Mouse (Mus musculus) E14TG2a.4 (cell line): Measurements from ENCODE around the gene Bola2.
A peak's percentile ranks its signal among the peaks of the same experiment; 100 is the strongest.
"Not testable (repeated sequence)": the region's sequence is repeated elsewhere in the genome, so short reads cannot be mapped to it uniquely, and the experiment has no call there.

Experiments used
- H3K27me3 ChIP-seq: 2 replicates; pipeline ENCODE4 v1.6.1; 2014; ENCODE audit warnings: low read length, control low read depth; ENCODE audit not compliant: insufficient read depth
- H3K36me3 ChIP-seq: 2 replicates; pipeline ENCODE4 v1.6.1; 2014; ENCODE audit warnings: low read length, control low read depth; ENCODE audit not compliant: insufficient read depth
- H3K4me1 ChIP-seq: replicated peaks from 2 replicates; pipeline ENCODE4 v1.6.1; 2014; ENCODE audit warnings: low read depth, low read length, control low read depth
- H3K4me3 ChIP-seq: replicated peaks from 2 replicates; pipeline ENCODE4 v1.5.1; 2014; ENCODE audit warnings: mild to moderate bottlenecking, low read length
- H3K9me3 ChIP-seq: 2 replicates; pipeline ENCODE4 v1.6.1; 2014; ENCODE audit warnings: low read length, control low read depth
- CTCF ChIP-seq: conservative IDR thresholded peaks from 2 replicates; pipeline ENCODE4 v1.5.1; 2014; ENCODE audit warnings: low read length
- NANOG ChIP-seq: IDR thresholded peaks from 2 replicates; pipeline ENCODE4 v1.6.1; 2014; ENCODE audit warnings: borderline replicate concordance, low read length, mixed read lengths
- POU5F1 ChIP-seq: IDR thresholded peaks from 2 replicates; pipeline ENCODE4 v1.6.1; 2014; ENCODE audit warnings: low read length, borderline replicate concordance

Gene Bola2

GRCm38 (mm10) chr7:126725077-126725476 lies 29.9 kb downstream of the Bola2 start:
- H3K27me3 ChIP-seq = no peaks in the 10 kb centered on the region
- peaks cover 26% of the 10 kb centered on the region for H3K9me3 ChIP-seq
- H3K4me1 ChIP-seq = no peaks in the 10 kb centered on the region
- H3K4me3 ChIP-seq = no peak overlapping the region
- no peaks in the 10 kb centered on the region for H3K36me3 ChIP-seq
- TF ChIP-seq CTCF (no peak), NANOG (no peak), POU5F1 (no peak)

GRCm38 (mm10) chr7:126725667-126726066 lies 30.5 kb downstream of the Bola2 start:
- TF ChIP-seq NANOG (no peak), POU5F1 (no peak), CTCF (no peak)
- Histone ChIP-seq H3K9me3 (peaks cover 26% of the 10 kb centered on the region), H3K4me1 (no peaks in the 10 kb centered on the region), H3K36me3 (no peaks in the 10 kb centered on the region), H3K4me3 (no peak overlapping the region), H3K27me3 (no peaks in the 10 kb centered on the region)

GRCm38 (mm10) chr7:126730256-126730789 lies 35.1 kb downstream of the Bola2 start:
- H3K4me3 ChIP-seq, H3K9me3 ChIP-seq, H3K27me3 ChIP-seq, H3K36me3 ChIP-seq, H3K4me1 ChIP-seq: not testable (repeated sequence)

- H3K4me3 ChIP-seq = no peak overlapping the region
- 0 out of 2 replicates have a peak, but pooled peaks cover 11% of the 10 kb centered on the region for H3K27me3 ChIP-seq
- peaks cover 27% of the 10 kb centered on the region for H3K4me1 ChIP-seq
- H3K36me3 ChIP-seq = no peaks in the 10 kb centered on the region
- no peaks in the 10 kb centered on the region for H3K9me3 ChIP-seq
- no peak for TF ChIP-seq POU5F1
- TF ChIP-seq NANOG = no peak
- no peak for TF ChIP-seq CTCF
These were observed 40.9 kb downstream of the Bola2 start for GRCm38 (mm10) chr7:126736122-126736521.

- no peak for TF ChIP-seq NANOG
- TF ChIP-seq CTCF = no peak
- no peak for TF ChIP-seq POU5F1
- H3K4me3 ChIP-seq = peak overlapping the region; percentile 43
- H3K9me3 ChIP-seq = no peaks in the 10 kb centered on the region
- H3K27me3 ChIP-seq = 0 out of 2 replicates have a peak, but pooled peaks cover 11% of the 10 kb centered on the region
- no peaks in the 10 kb centered on the region for H3K36me3 ChIP-seq
- peaks cover 35% of the 10 kb centered on the region for H3K4me1 ChIP-seq
These were observed 44.4 kb downstream of the Bola2 start for GRCm38 (mm10) chr7:126739551-126739950.

GRCm38 (mm10) chr7:126740132-126740735 lies 45.0 kb downstream of the Bola2 start:
- H3K36me3 ChIP-seq = no peaks in the 10 kb centered on the region
- TF ChIP-seq NANOG = no peak
- TF ChIP-seq POU5F1 = no peak
- TF ChIP-seq CTCF = no peak
- 0 out of 2 replicates have a peak, but pooled peaks cover 11% of the 10 kb centered on the region for H3K27me3 ChIP-seq
- H3K9me3 ChIP-seq = no peaks in the 10 kb centered on the region
- H3K4me3 ChIP-seq = peak overlapping the region; percentile 43
- peaks cover 40% of the 10 kb centered on the region for H3K4me1 ChIP-seq

- no peak for TF ChIP-seq CTCF
- TF ChIP-seq NANOG = no peak
- no peak for TF ChIP-seq POU5F1
- no peak overlapping the region for H3K4me3 ChIP-seq
- H3K9me3 ChIP-seq = no peaks in the 10 kb centered on the region
- 0 out of 2 replicates have a peak, but pooled peaks cover 11% of the 10 kb centered on the region for H3K27me3 ChIP-seq
- peaks cover 34% of the 10 kb centered on the region for H3K4me1 ChIP-seq
- H3K36me3 ChIP-seq = no peaks in the 10 kb centered on the region
These were observed 45.8 kb downstream of the Bola2 start for GRCm38 (mm10) chr7:126740977-126741376.

- 0 out of 2 replicates have a peak, but pooled peaks cover 11% of the 10 kb centered on the region for H3K27me3 ChIP-seq
- H3K36me3 ChIP-seq = no peaks in the 10 kb centered on the region
- peaks cover 39% of the 10 kb centered on the region for H3K4me1 ChIP-seq
- no peak overlapping the region for H3K4me3 ChIP-seq
- H3K9me3 ChIP-seq = no peaks in the 10 kb centered on the region
- no peak for TF ChIP-seq NANOG
- no peak for TF ChIP-seq POU5F1
- no peak for TF ChIP-seq CTCF
These were observed 46.3 kb downstream of the Bola2 start for GRCm38 (mm10) chr7:126741452-126741851.

GRCm38 (mm10) chr7:126741964-126742482 lies 46.8 kb downstream of the Bola2 start:
- Histone ChIP-seq H3K4me3 (no peak overlapping the region), H3K27me3 (0 out of 2 replicates have a peak, but pooled peaks cover 11% of the 10 kb centered on the region), H3K36me3 (no peaks in the 10 kb centered on the region), H3K9me3 (no peaks in the 10 kb centered on the region), H3K4me1 (peaks cover 45% of the 10 kb centered on the region)
- no peak for TF ChIP-seq CTCF
- no peak for TF ChIP-seq POU5F1
- no peak for TF ChIP-seq NANOG
